Mouse (Mus musculus): ENCODE results near the gene Aatf.

GRCm38 (mm10) chr11:84476641-84477040 lies 36.7 kb downstream of the Aatf start:
- TF ChIP-seq POLR2A (IDR thresholded peaks at IDR 0.05; ENCODE audit: insufficient read depth, low read length) (no peak), EP300 (IDR thresholded peaks at IDR 0.05; ENCODE audit: insufficient read depth, low read depth, low read length) (no peak)

Data from ES-Bruce4 (cell line).